Mouse (Mus musculus): ENCODE measurements around the gene Vmn2r113.
"Not testable (repeated sequence)": the region's sequence is repeated elsewhere in the genome, so short reads cannot be mapped to it uniquely, and the experiment has no call there.

Gene Vmn2r113

GRCm38 (mm10) chr17:22942684-22943083, at the start of gene Vmn2r113:
Gene Vmn2r113 (plus strand): TSS chr17:22942984.
- DNase-seq, result not testable (repeated sequence)

Data from cerebellum, postnatal 36 days (tissue).